Mouse (Mus musculus) thymus, postnatal 10 days (tissue): ENCODE results near the gene Lin7c.

Experiments
- DNase-seq, 2 experiments: peaks; one replicate each; pipeline ENCODE4 v3.0.0; 2021; ENCODE audit warnings: low spot score in 2 of 2

Gene Lin7c

DNA sequence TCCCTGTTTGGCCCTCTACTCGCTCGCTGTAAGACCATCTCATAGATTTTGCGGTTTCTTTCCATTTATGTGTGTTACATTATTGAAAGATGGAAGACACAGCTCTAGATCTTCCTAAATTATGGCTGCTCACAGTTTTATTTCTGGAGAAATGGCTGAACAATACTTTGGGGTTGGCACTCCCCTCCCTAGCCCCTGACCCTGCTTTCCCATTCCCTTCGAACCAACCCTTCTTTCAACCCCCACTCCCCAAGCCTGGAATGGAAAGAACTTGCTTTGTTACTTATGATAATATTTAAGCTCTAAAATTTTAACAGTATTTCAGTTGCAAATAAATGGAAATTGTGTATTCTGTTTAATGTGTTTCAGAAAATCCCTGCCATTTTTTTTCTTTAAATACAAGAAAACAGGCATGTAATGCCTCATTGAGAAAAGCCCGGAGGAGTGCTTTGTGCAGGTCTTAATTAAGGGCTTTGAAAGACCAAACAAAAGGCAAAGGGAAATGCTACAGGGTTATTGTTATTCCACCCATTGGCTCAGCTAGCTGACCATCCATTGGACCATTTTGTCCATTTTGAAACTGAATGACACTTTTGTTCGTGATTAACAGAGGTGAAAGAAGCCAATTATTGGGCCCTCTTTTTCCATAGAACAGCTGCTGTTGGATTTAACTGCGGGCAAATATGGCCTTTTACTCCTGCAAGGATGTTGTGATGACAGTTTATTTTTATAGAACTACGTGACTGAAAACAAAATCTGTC, 52.3 kb downstream of the Lin7c start:
- DNase-seq: no peak

DNA sequence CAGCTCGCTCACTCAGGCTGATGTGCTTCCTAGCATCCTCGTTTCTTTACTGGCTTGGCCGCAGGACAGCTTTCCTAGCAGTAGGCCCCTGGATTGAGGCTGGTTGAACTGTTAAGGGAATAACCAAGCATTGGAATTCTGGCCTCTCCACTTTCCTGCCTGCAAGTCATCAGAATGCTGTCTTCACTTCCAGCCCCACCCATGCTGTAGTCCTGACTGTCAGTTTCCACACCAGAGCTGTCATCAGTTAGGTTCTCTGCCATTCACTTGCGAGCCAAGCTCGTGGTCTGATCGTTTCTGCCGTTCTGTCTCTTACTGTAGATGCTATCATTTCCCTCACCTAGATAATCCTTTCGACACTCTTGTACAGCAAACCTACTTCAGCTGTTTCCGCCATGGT, 54.3 kb downstream of the Lin7c start:
- DNase-seq: no peak

DNA sequence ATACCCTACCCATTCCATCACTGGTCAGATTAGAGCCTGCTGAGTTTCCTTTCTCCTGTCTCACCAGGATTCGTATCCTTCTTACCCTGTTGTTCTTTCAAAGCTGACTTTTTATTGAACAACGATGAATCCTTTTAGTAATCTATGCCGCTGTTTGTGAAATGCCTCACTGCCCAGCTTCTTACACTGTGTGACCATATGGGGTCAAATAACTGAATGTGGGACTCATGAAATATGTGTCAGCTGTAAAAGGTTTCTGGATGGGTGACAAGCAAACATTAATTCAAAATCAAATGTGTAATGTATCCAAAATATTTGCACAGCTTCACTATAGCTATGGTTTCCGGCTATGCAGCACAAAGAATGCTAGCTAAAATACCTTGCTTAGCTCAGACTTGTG, 54.9 kb downstream of the Lin7c start:
- DNase-seq: no peak

DNA sequence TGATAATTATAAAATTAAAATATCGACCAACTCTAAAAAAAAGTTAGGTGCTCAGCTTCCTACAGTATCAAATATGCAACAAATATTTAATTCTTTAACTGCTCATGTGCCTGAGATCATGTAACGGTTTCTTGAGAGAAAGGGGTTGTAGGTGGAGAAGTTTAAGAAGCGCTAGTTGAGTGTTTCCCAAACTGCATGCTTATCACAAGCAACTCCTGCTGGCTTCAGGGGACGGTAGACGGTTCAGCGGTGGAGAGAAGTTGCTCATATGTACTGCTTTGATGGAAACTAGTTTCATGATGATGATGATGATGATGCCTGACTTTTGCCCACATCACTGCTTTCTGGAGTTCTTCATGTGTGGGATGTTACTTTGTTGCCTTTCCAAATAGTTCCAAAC, 55.8 kb downstream of the Lin7c start:
- DNase-seq: no peak

DNA sequence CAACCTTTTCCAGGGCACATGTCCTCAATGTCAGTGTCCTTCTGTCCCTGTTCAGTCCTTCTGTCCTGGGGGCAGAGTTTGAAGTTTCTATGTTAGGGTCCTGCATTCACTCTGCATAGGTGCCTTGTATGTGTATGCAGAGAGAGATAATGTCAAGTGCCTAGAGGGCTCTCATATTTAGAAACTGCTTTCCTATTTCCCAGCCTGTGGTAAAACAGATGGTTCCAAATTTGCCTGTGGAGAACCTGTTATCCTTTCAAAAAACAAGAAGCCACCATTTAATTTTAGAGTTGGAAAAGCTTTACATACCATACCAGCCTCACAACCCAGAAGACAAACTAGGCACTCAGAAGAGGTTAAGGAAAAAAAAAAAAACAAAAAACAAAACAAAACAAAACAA, 58.9 kb downstream of the Lin7c start:
- no peak for DNase-seq

DNA sequence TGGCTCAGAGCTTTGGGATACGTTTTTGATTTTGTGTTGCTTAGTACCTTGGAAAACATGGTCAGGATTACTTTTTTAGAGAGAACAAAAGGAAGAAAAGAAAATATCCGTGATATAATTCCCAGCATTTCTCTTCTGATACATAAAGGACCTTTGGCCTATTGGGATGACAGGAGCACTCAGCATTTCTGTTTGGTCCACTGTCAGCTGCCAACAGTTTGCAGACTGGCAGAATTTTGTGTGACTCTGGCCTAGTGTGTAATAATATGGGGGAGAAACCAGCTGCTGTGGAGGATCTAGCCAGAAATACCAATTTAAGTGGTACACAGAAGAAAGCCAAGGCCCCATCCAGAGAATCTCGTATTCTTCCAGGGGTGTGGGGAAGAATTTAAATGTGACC, 59.7 kb downstream of the Lin7c start:
- no peak for DNase-seq
